Mouse (Mus musculus) spleen, adult 2 months (tissue): ENCODE measurements at regions not wholly inside any gene's neighbourhood (a gene's known extent, or its start where the extent isn't known, plus 50 kb on each side); places are given as distances from the start of the nearest gene placed in this dataset.

ENCODE experiments used
- CTCF ChIP-seq: fragments of 200-500 bp; IDR thresholded peaks from 2 replicates; pipeline ENCODE4 v1.5.1; 2011; ENCODE audit warnings: mild to moderate bottlenecking, inconsistent platforms; ENCODE audit not compliant: insufficient read depth, insufficient read length, insufficient replicate concordance; ENCODE audit errors: extremely low read depth
- POLR2A ChIP-seq: fragments of 200-500 bp; IDR thresholded peaks from 2 replicates; pipeline ENCODE4 v1.6.1; 2011; ENCODE audit warnings: low read depth, low read length, inconsistent platforms

GRCm38 (mm10) chr8:115823673-115824477, 116.3 kb upstream of the Maf start:
- TF ChIP-seq POLR2A: no peak
- no peak for TF ChIP-seq CTCF
